Mouse (Mus musculus) small intestine, adult 2 months (tissue): ENCODE measurements around the gene Ap1g1.

Experiments used
- CTCF ChIP-seq: fragments of 200-500 bp; IDR thresholded peaks from 2 replicates; pipeline ENCODE4 v1.5.1; 2012; ENCODE audit warnings: low read depth, mild to moderate bottlenecking, control low read depth, inconsistent platforms, low read length, moderate library complexity, mixed read lengths; ENCODE audit not compliant: insufficient replicate concordance, insufficient read length; ENCODE audit errors: extremely low read depth
- POLR2A ChIP-seq: fragments of 200-500 bp; IDR thresholded peaks from 2 replicates; pipeline ENCODE4 v1.6.1; 2012; ENCODE audit warnings: low read depth, mild to moderate bottlenecking, control low read depth, inconsistent platforms, low read length, moderate library complexity

DNA sequence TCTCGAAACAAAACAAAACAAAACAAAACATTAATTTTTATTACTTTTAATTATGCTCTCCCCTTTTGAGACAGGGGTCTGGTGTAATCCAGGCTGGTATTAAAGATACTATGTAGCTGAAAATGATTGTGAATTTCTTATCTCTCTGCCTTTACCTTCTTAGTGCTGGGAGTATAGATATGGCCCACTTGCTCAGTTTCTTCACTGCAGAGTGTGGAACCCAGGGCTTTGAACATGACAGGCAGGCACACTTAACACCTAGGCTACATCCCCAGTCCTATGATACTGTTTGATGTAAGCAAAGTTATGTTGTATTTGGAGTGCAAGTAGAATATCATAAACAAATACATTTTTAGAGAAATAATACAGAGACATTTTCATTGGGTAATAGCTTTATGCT lies 64.1 kb downstream of the Ap1g1 start:
- TF ChIP-seq POLR2A (no peak), CTCF (no peak)
